14 mouse cellular contexts compared by ENCODE assay signal in the genomic region with DNA sequence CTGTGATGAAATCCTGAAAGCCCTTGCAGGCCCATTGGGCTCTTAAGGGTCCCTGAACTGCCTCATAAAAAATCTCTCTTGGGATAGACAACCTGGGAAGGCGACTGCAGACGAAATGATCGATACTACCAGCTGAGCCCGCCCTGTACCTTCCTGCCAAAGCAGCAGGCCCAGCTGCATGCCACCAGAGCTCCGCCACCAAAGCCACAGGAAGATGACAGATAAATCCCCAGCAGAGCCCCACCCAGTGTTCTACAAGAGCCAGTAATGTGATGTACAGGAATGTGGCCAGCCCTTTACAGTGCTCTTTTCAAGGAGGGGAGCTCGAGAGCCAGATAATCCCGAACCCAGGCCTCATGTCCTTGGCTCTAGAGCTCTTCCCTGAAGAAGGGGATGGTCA.
DNase-seq lines count a peak whose midpoint lies in the region; ATAC-seq lines count a peak whose summit lies in the region.
"Had no signal": no experiment of that assay in that cellular context is flagged by ENCODE, and none has a peak within 500 bp of the region (broad histone marks: within the 10 kb centered on the region; RNA-seq: fewer than 3 reads in every experiment).

No protein-coding gene starts in this region.

- H3K36me3 ChIP-seq in embryonic facial prominence, embryonic 14.5 days (ENCODE audit: control insufficient read depth, insufficient read depth, low read length), result no peaks in the 10 kb centered on the region
- no peaks in the 10 kb centered on the region for H3K36me3 ChIP-seq in embryonic facial prominence, embryonic 10.5 days (replicated peaks)
- H3K36me3 ChIP-seq: hindbrain, embryonic 10.5 days; stomach, embryonic 15.5 days had no signal

- H3K4me1 ChIP-seq in embryonic facial prominence, embryonic 14.5 days (ENCODE audit: control insufficient read depth, insufficient read depth, low read length), result peaks cover 15% of the 10 kb centered on the region
- H3K4me1 ChIP-seq in embryonic facial prominence, embryonic 10.5 days, result 0 out of 2 replicates have a peak, but pooled peaks cover 7% of the 10 kb centered on the region

- no peaks in the 10 kb centered on the region for H3K9me3 ChIP-seq in embryonic facial prominence, embryonic 14.5 days (ENCODE audit: control insufficient read depth, low read length)
- H3K9me3 ChIP-seq in embryonic facial prominence, embryonic 10.5 days, result no peaks in the 10 kb centered on the region
- H3K9me3 ChIP-seq: hindbrain, embryonic 10.5 days; stomach, embryonic 15.5 days had no signal

- 70% methylated on average over 7 of the region's 7 CpGs for WGBS in embryonic facial prominence, embryonic 14.5 days
- 87% methylated on average over 7 of the region's 7 CpGs for WGBS in embryonic facial prominence, embryonic 10.5 days

- ATAC-seq in embryonic facial prominence, embryonic 14.5 days (ENCODE audit: low read depth), result no peak

- H3K4me2 ChIP-seq in embryonic facial prominence, embryonic 14.5 days (ENCODE audit: low read depth, low read length), result no peak overlapping the region
- H3K4me2 ChIP-seq: stomach, embryonic 15.5 days had no signal

- DNase-seq in embryonic facial prominence, embryonic 14.5 days (ENCODE audit: low spot score), result peak; percentile 59
- no peak for DNase-seq in embryonic facial prominence, embryonic 10.5 days (ENCODE audit: low spot score)
- DNase-seq in urinary bladder, postnatal 14 days (ENCODE audit: low spot score), result peak; percentile 26
- no peak for DNase-seq in urinary bladder, adult 2 months (ENCODE audit: low spot score)
- peak; percentile 43 for DNase-seq in naive thymus-derived CD4-positive, alpha-beta T cell, adult 2 months (ENCODE audit: low read depth)
- peak; percentile 68 for DNase-seq in thymus, postnatal 4 days
- DNase-seq in retina, embryonic 14.5 days (ENCODE audit: low spot score), result no peak
- no peak for DNase-seq in cerebellum, adult 18-20 months
- DNase-seq: gastrocnemius, postnatal 36 days; kidney, adult 11 months; right cerebral cortex, postnatal 4 days had no signal

- H3K27me3 ChIP-seq in embryonic facial prominence, embryonic 14.5 days (replicated peaks; ENCODE audit: control insufficient read depth, insufficient read depth, low read length), result peaks cover 3% of the 10 kb centered on the region; the same call in 1 of the 2 replicates
- peaks cover 85% of the 10 kb centered on the region for H3K27me3 ChIP-seq in embryonic facial prominence, embryonic 10.5 days (replicated peaks; ENCODE audit: low read depth, poor library complexity, severe bottlenecking)
- H3K27me3 ChIP-seq: stomach, embryonic 15.5 days had no signal

- no peak overlapping the region for H3K4me3 ChIP-seq in embryonic facial prominence, embryonic 14.5 days (ENCODE audit: low read depth, low read length)
- H3K4me3 ChIP-seq in embryonic facial prominence, embryonic 10.5 days, result no peak overlapping the region
- H3K4me3 ChIP-seq: erythroblast, embryonic 14.5 days; hindbrain, embryonic 10.5 days; stomach, embryonic 15.5 days had no signal

- no peak overlapping the region for H3K27ac ChIP-seq in embryonic facial prominence, embryonic 14.5 days (replicated peaks; ENCODE audit: low read depth, low read length)
- H3K27ac ChIP-seq in embryonic facial prominence, embryonic 10.5 days (replicated peaks), result no peak overlapping the region
- H3K27ac ChIP-seq: hindbrain, embryonic 10.5 days; stomach, embryonic 15.5 days had no signal

- H3K9ac ChIP-seq in embryonic facial prominence, embryonic 14.5 days (ENCODE audit: low read depth, low read length), result no peak overlapping the region
- H3K9ac ChIP-seq: stomach, embryonic 15.5 days had no signal

Comparison
In these comparisons a context has a peak if more than half of its experiments do, and no peak if none do; other contexts are left out.
1. DNase-seq: peak in embryonic facial prominence, embryonic 14.5 days (single experiment), urinary bladder, postnatal 14 days (single experiment), naive thymus-derived CD4-positive, alpha-beta T cell, adult 2 months (single experiment) and thymus, postnatal 4 days (single experiment); none in embryonic facial prominence, embryonic 10.5 days (single experiment), urinary bladder, adult 2 months (single experiment), retina, embryonic 14.5 days (single experiment) and cerebellum, adult 18-20 months (0 of 2).